Mouse (Mus musculus) embryonic facial prominence, embryonic 12.5 days (tissue): ENCODE measurements at regions not wholly inside any gene's neighbourhood (a gene's known extent, or its start where the extent isn't known, plus 50 kb on each side); places are given as distances from the start of the nearest gene placed in this dataset.

ENCODE experiments used
- ATAC-seq: fragments of 200-750 bp; cut with Nextera tagmentation; 2 replicates; pipeline ENCODE4 v1.8.0; 2017; ENCODE audit not compliant: insufficient number of reproducible peaks, insufficient read depth, low FRiP score, low TSS enrichment
- H3K27ac ChIP-seq: fragments of 300-500 bp; sonication (generic); 2 replicates; pipeline ENCODE4 v1.5.1; 2016; ENCODE audit warnings: mild to moderate bottlenecking
- H3K27me3 ChIP-seq: fragments of 300-500 bp; sonication (generic); 2 replicates; pipeline ENCODE4 v1.6.1; 2016; ENCODE audit warnings: mild to moderate bottlenecking, moderate library complexity
- H3K36me3 ChIP-seq: fragments of 300-500 bp; sonication (generic); 2 replicates; pipeline ENCODE4 v1.6.1; 2016; ENCODE audit warnings: mild to moderate bottlenecking
- H3K4me1 ChIP-seq: fragments of 300-500 bp; sonication (generic); 2 replicates; pipeline ENCODE4 v1.6.1; 2016
- H3K4me2 ChIP-seq: fragments of 300-500 bp; sonication (generic); replicated peaks from 2 replicates; pipeline ENCODE4 v1.6.1; 2016; ENCODE audit warnings: mild to moderate bottlenecking, moderate library complexity
- H3K4me3 ChIP-seq: fragments of 300-500 bp; sonication (generic); 2 replicates; pipeline ENCODE4 v1.5.1; 2016; ENCODE audit warnings: mild to moderate bottlenecking
- H3K9ac ChIP-seq: fragments of 300-500 bp; sonication (generic); 2 replicates; pipeline ENCODE4 v1.6.1; 2016; ENCODE audit warnings: mild to moderate bottlenecking, moderate library complexity
- H3K9me3 ChIP-seq: fragments of 300-500 bp; sonication (generic); 2 replicates; pipeline ENCODE4 v1.6.1; 2016; ENCODE audit warnings: mild to moderate bottlenecking, moderate library complexity
- WGBS: fragments of 180-500 bp; shearing (Covaris S2); methylation state at CpG from one replicate; pipeline ENCODE4 v1.1.7; 2016; 5-methylcytosine and 5-hydroxymethylcytosine counted together

- Histone ChIP-seq H3K4me1 (peaks cover 39% of the 10 kb centered on the region), H3K9me3 (no peaks in the 10 kb centered on the region), H3K4me2 (peak overlapping the region; percentile 90), H3K9ac (peak overlapping the region; percentile 55), H3K4me3 (peak overlapping the region; percentile 46), H3K27ac (peak overlapping the region; percentile 86), H3K36me3 (no peaks in the 10 kb centered on the region), H3K27me3 (peaks cover 18% of the 10 kb centered on the region; the same call in 1 of the 2 replicates)
- ATAC-seq = peak; percentile 67
- 3% methylated on average over 64 of the region's 64 CpGs for WGBS
These were observed 61.2 kb downstream of the Pkdcc start for GRCm38 (mm10) chr17:83276000-83276891.

GRCm38 (mm10) chr17:83277117-83277947, 62.2 kb downstream of the Pkdcc start:
- Histone ChIP-seq H3K27me3 (peaks cover 18% of the 10 kb centered on the region; the same call in 1 of the 2 replicates), H3K36me3 (no peaks in the 10 kb centered on the region), H3K4me1 (peaks cover 39% of the 10 kb centered on the region), H3K9ac (peak overlapping the region; percentile 27; the same call in 1 of the 2 replicates), H3K4me2 (peak overlapping the region; percentile 36), H3K4me3 (peak overlapping the region; percentile 10; the same call in 1 of the 2 replicates), H3K9me3 (no peaks in the 10 kb centered on the region), H3K27ac (peak overlapping the region; percentile 86)
- WGBS = 21% methylated on average over 26 of the region's 26 CpGs
- no peak for ATAC-seq

DNA sequence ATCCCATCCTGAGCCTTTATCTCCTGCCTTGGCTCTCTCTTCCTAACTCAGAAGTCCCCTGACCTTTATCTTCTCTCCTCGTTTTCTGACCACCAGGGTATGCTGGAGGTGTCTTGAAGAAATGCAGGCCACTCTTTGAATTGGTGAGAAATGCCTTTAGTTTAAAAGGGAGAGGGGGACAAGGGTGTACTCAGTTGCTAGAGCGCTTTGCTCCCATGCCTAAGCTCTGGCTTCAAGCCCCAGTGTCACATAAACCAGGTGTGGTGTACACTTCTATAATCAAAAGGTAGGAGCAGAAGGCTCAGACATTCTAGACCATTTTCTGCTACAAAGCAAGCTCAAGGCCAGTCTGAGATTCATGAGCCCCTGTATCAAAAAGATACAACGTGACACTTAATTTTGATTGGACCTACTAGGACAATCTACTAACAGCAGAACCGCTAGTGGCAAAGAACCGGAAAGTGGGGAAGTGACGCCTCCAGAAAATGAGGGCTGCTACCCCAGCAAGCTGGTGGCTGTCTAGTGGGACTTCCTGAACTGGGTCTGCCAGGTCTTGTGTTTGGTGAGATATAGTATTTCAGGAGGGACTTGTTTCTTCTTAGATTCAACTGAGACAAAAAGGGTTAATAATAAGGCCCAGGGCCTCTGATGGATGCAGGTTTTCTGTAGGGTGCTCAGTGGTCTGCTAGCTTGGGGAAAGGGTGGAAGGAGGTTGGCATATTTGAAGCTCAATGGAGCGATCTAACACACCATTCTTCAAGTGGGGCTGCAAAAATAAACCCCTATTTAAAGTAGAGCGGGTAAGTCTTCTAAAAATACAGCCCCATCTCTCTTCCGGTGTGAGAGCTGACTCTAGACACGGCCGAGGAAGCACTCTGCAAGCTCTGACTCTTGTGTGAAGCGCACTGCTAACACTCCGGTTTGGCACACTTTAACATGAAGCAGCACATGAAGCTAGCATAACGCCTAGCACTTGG, 63.1 kb downstream of the Pkdcc start:
- no peaks in the 10 kb centered on the region for H3K36me3 ChIP-seq
- no peak for ATAC-seq
- H3K4me3 ChIP-seq = no peak overlapping the region; the same call in 1 of the 2 replicates
- H3K9me3 ChIP-seq = no peaks in the 10 kb centered on the region
- peak overlapping the region; percentile 86 for H3K27ac ChIP-seq
- H3K4me1 ChIP-seq = peaks cover 36% of the 10 kb centered on the region
- peak overlapping the region; percentile 36 for H3K4me2 ChIP-seq
- H3K27me3 ChIP-seq = peaks cover 11% of the 10 kb centered on the region; the same call in 1 of the 2 replicates
- H3K9ac ChIP-seq = 0 out of 2 replicates have a peak overlapping the region, but pooled peaks have one; percentile 27
- 76% methylated on average over 14 of the region's 14 CpGs for WGBS

- H3K36me3 ChIP-seq = no peaks in the 10 kb centered on the region
- H3K9me3 ChIP-seq = no peaks in the 10 kb centered on the region
- no peak overlapping the region for H3K27ac ChIP-seq
- H3K4me2 ChIP-seq = no peak overlapping the region
- H3K27me3 ChIP-seq = no peaks in the 10 kb centered on the region
- peaks cover 21% of the 10 kb centered on the region; the same call in 1 of the 2 replicates for H3K4me1 ChIP-seq
- no peak overlapping the region for H3K9ac ChIP-seq
- 87% methylated on average over 3 of the region's 3 CpGs for WGBS
- no peak for ATAC-seq
- no peak overlapping the region for H3K4me3 ChIP-seq
These were observed 67.4 kb upstream of the Eml4 start for GRCm38 (mm10) chr17:83283328-83283727.

GRCm38 (mm10) chr17:83287381-83288142, 63.2 kb upstream of the Eml4 start:
- peaks cover 14% of the 10 kb centered on the region; the same call in 1 of the 2 replicates for H3K4me1 ChIP-seq
- H3K9ac ChIP-seq = no peak overlapping the region
- H3K9me3 ChIP-seq = no peaks in the 10 kb centered on the region
- no peaks in the 10 kb centered on the region for H3K36me3 ChIP-seq
- ATAC-seq = peak; percentile 81; the same call in 1 of the 2 replicates
- peak overlapping the region; percentile 46; the same call in 1 of the 2 replicates for H3K27ac ChIP-seq
- no peaks in the 10 kb centered on the region for H3K27me3 ChIP-seq
- 44% methylated on average over 6 of the region's 6 CpGs for WGBS
- no peak overlapping the region for H3K4me3 ChIP-seq
- peak overlapping the region; percentile 24; the same call in 1 of the 2 replicates for H3K4me2 ChIP-seq

DNA sequence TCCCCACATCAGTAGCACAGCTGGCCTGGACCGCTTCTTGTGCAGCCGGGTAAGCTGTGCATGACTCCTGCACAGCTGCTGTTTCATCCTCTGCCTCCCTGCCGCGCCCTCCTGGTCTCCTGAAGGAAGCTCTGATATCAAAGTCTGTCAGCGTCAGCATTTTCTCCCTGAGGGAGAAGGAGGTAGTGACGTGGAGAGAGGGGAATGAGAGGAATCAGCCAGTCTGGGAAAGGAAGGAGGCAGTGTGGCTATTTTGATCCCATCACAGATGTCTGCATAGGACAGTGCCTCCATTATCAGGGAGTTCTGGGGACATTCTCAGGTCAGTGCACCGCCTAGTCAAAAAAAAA, 62.6 kb upstream of the Eml4 start:
- Histone ChIP-seq H3K4me3 (no peak overlapping the region), H3K4me2 (peak overlapping the region; percentile 24; the same call in 1 of the 2 replicates), H3K27me3 (no peaks in the 10 kb centered on the region), H3K27ac (peak overlapping the region; percentile 46; the same call in 1 of the 2 replicates), H3K36me3 (no peaks in the 10 kb centered on the region), H3K9me3 (no peaks in the 10 kb centered on the region), H3K4me1 (peaks cover 14% of the 10 kb centered on the region; the same call in 1 of the 2 replicates), H3K9ac (no peak overlapping the region)
- 0 out of 2 replicates have a peak, but pooled peaks have one; percentile 64 for ATAC-seq
- 10% methylated on average over 7 of the region's 7 CpGs for WGBS

DNA sequence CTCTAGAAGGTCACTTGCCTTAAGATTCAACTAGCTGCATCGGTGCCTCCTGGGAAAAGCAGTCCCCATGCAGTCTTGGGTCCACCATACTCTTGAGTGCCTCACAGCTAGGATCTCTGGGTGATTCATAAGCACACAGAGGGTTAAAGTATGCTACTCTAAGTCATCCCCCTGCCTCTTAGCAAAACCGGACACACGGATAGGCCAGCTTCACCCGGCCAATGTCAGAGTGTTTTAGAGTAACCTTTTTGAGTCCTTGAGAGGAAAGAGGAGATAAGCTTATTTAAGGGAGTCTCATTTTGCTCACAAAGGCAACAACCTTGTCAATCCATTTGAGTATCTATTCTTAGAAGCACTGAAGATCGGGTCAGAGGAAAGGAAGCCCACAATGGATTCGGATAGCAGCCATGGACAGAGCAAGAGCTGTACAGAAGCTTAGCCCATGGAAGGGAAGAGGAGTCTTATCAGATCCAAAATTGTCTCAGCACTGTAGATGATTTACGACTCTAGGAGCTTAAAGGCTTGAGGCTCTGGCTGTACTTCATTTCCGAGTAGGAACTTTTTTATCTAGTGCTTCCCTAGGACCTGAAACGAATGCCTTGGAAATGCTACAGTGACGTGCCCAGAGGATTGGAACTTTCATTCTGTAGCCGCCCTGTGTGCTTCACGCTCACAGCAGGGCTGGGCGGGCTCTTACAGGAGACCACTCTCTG, 55.0 kb upstream of the Eml4 start:
- WGBS = 83% methylated on average over 13 of the region's 13 CpGs
- Histone ChIP-seq H3K36me3 (no peaks in the 10 kb centered on the region), H3K4me1 (no peaks in the 10 kb centered on the region), H3K27me3 (no peaks in the 10 kb centered on the region), H3K27ac (no peak overlapping the region), H3K4me2 (no peak overlapping the region), H3K4me3 (no peak overlapping the region), H3K9me3 (no peaks in the 10 kb centered on the region), H3K9ac (no peak overlapping the region)
- no peak for ATAC-seq

GRCm38 (mm10) chr17:83297379-83298121, 53.2 kb upstream of the Eml4 start:
- no peak for ATAC-seq

More at GRCm38 (mm10) chr17:83297379-83298121, 53.2 kb upstream of the Eml4 start:
- H3K4me2 ChIP-seq = no peak overlapping the region
- no peaks in the 10 kb centered on the region for H3K36me3 ChIP-seq
- no peaks in the 10 kb centered on the region for H3K4me1 ChIP-seq
- H3K27ac ChIP-seq = no peak overlapping the region
- H3K27me3 ChIP-seq = no peaks in the 10 kb centered on the region
- WGBS = 71% methylated on average over 6 of the region's 6 CpGs
- H3K4me3 ChIP-seq = no peak overlapping the region
- H3K9me3 ChIP-seq = no peaks in the 10 kb centered on the region
- H3K9ac ChIP-seq = no peak overlapping the region
